Mouse (Mus musculus) cortical plate, adult 2 months (tissue): ENCODE results near the gene Asxl1. TPM values are rescaled to one million over a fixed set of nuclear protein-coding genes. Genes with fewer than 3 reads are reported as not detected.

Experiments used
- H3K27ac ChIP-seq: fragments of 200-500 bp; 2 replicates; pipeline ENCODE4 v1.5.1; 2012; ENCODE audit warnings: low read length, control low read depth, inconsistent platforms; ENCODE audit not compliant: insufficient read depth
- H3K4me1 ChIP-seq: fragments of 200-500 bp; 2 replicates; pipeline ENCODE4 v1.6.1; 2011; ENCODE audit warnings: low read length; ENCODE audit not compliant: control insufficient read depth, insufficient read depth
- H3K4me3 ChIP-seq: fragments of 200-500 bp; 2 replicates; pipeline ENCODE4 v1.5.1; 2011; ENCODE audit warnings: mild to moderate bottlenecking, low read length, control low read depth; ENCODE audit not compliant: insufficient read depth
- CTCF ChIP-seq: fragments of 200-500 bp; IDR thresholded peaks from 2 replicates; pipeline ENCODE4 v1.5.1; 2011; ENCODE audit warnings: mild to moderate bottlenecking, control low read depth, low read length; ENCODE audit not compliant: insufficient read depth; ENCODE audit errors: extremely low read depth
- POLR2A ChIP-seq: fragments of 200-500 bp; IDR thresholded peaks from 2 replicates; pipeline ENCODE4 v1.6.1; 2011; ENCODE audit warnings: mild to moderate bottlenecking, low read length, control low read depth; ENCODE audit not compliant: insufficient read depth; ENCODE audit errors: extremely low read depth
- polyA plus RNA-seq: library from polyadenylated mRNA; depleted of rRNA; stranded (reverse); fragments of >200 nt; gene quantifications from 2 replicates; pipeline ENCODE4 v1.2.3, GENCODE M21; 2012

The Asxl1 gene
- polyA plus RNA-seq, 1 experiment: 20.1 TPM

GRCm38 (mm10) chr2:153434880-153435831 is 89.5 kb downstream of the Asxl1 start:
- TF ChIP-seq CTCF (no peak), POLR2A (no peak)
- no peak overlapping the region for H3K27ac ChIP-seq
- H3K4me3 ChIP-seq: no peak overlapping the region
- 0 out of 2 replicates have a peak, but pooled peaks cover 2% of the 10 kb centered on the region for H3K4me1 ChIP-seq

- Histone ChIP-seq H3K4me3 (no peak overlapping the region), H3K4me1 (0 out of 2 replicates have a peak, but pooled peaks cover 2% of the 10 kb centered on the region), H3K27ac (no peak overlapping the region)
- TF ChIP-seq CTCF (no peak), POLR2A (no peak)
Measured at GRCm38 (mm10) chr2:153436641-153437305, 91.1 kb downstream of the Asxl1 start.

GRCm38 (mm10) chr2:153437306-153437659 is 91.7 kb downstream of the Asxl1 start:
- TF ChIP-seq POLR2A: no peak
- TF ChIP-seq CTCF: no peak
- Histone ChIP-seq H3K27ac (no peak overlapping the region), H3K4me3 (no peak overlapping the region), H3K4me1 (0 out of 2 replicates have a peak, but pooled peaks cover 2% of the 10 kb centered on the region)

GRCm38 (mm10) chr2:153440755-153441154 is 95.1 kb downstream of the Asxl1 start:
- TF ChIP-seq CTCF (no peak), POLR2A (no peak)
- Histone ChIP-seq H3K4me1 (0 out of 2 replicates have a peak, but pooled peaks cover 3% of the 10 kb centered on the region), H3K4me3 (no peak overlapping the region), H3K27ac (no peak overlapping the region)

- TF ChIP-seq CTCF: no peak
- TF ChIP-seq POLR2A: no peak
- no peak overlapping the region for H3K4me3 ChIP-seq
- peaks cover 3% of the 10 kb centered on the region; the same call in 1 of the 2 replicates for H3K4me1 ChIP-seq
- no peak overlapping the region for H3K27ac ChIP-seq
Measured at GRCm38 (mm10) chr2:153441228-153441627, 95.6 kb downstream of the Asxl1 start.

GRCm38 (mm10) chr2:153442720-153443119 is 97.1 kb downstream of the Asxl1 start:
- Histone ChIP-seq H3K27ac (no peak overlapping the region), H3K4me3 (peak overlapping the region; percentile 47; the same call in 1 of the 2 replicates), H3K4me1 (peaks cover 1% of the 10 kb centered on the region; the same call in 1 of the 2 replicates)
- TF ChIP-seq CTCF (no peak), POLR2A (no peak)

- H3K27ac ChIP-seq: peak overlapping the region; percentile 86
- peaks cover 1% of the 10 kb centered on the region; the same call in 1 of the 2 replicates for H3K4me1 ChIP-seq
- peak overlapping the region; percentile 47 for H3K4me3 ChIP-seq
- TF ChIP-seq CTCF: no peak
- TF ChIP-seq POLR2A: no peak
Measured at GRCm38 (mm10) chr2:153443434-153444240, 98.0 kb downstream of the Asxl1 start.

- peak overlapping the region; percentile 47 for H3K4me3 ChIP-seq
- TF ChIP-seq CTCF: no peak
- peak overlapping the region; percentile 86 for H3K27ac ChIP-seq
Measured at GRCm38 (mm10) chr2:153444254-153445136, 98.9 kb downstream of the Asxl1 start.

More at GRCm38 (mm10) chr2:153444254-153445136, 98.9 kb downstream of the Asxl1 start:
- peaks cover 1% of the 10 kb centered on the region; the same call in 1 of the 2 replicates for H3K4me1 ChIP-seq
